Mouse (Mus musculus): ENCODE results near the gene Lmna. TPM values are rescaled to one million over a fixed set of nuclear protein-coding genes. Genes with fewer than 3 reads are reported as not detected.
A peak's percentile ranks its signal among the peaks of the same experiment; 100 is the strongest.

The Lmna gene
- total and polyA plus RNA-seq, 3 experiments, result 128 to 388 (median 302) TPM

- TF ChIP-seq ETS1 (IDR thresholded peaks at IDR 0.05; ENCODE audit: low read depth, low read length), result no peak
- no peak for TF ChIP-seq GATA1 (IDR thresholded peaks at IDR 0.05; ENCODE audit: low read depth, low read length)
- TF ChIP-seq GABPA (IDR thresholded peaks at IDR 0.05; ENCODE audit: low read depth, low read length), result no peak
- no peak for TF ChIP-seq EP300 (IDR thresholded peaks at IDR 0.05; ENCODE audit: low read depth in 1 of 2, low read length in 2 of 2)
- TF ChIP-seq POLR2AphosphoS2 (IDR thresholded peaks at IDR 0.05; ENCODE audit: low read length), result no peak
- TF ChIP-seq POLR2A (IDR thresholded peaks at IDR 0.05; ENCODE audit: control insufficient read depth in 1 of 2, insufficient read depth in 1 of 2, low read depth in 1 of 2, low read length in 2 of 2, poor library complexity in 1 of 2), result no peak
- TF ChIP-seq RCOR1 (IDR thresholded peaks at IDR 0.05; ENCODE audit: low read depth, low read length), result no peak
- TF ChIP-seq RAD21 (IDR thresholded peaks at IDR 0.05; ENCODE audit: low read depth, low read length), result no peak
- TF ChIP-seq NRF1 (IDR thresholded peaks at IDR 0.05; ENCODE audit: insufficient read depth, low read depth, low read length, poor library complexity, severe bottlenecking), result no peak
- no peak for TF ChIP-seq JUND (IDR thresholded peaks at IDR 0.05; ENCODE audit: low read depth, low read length)
- TF ChIP-seq TCF12 (IDR thresholded peaks at IDR 0.05; ENCODE audit: low read depth, low read length), result no peak
- no peak for TF ChIP-seq TAL1 (IDR thresholded peaks at IDR 0.05; ENCODE audit: low read length)
- no peak for TF ChIP-seq CTCF (IDR thresholded peaks at IDR 0.05 in 2 of 3, conservative IDR thresholded peaks at IDR 0.05 in 1 of 3; ENCODE audit: control insufficient read depth in 1 of 3, insufficient read depth in 1 of 3, low read depth in 2 of 3, low read length in 3 of 3, poor library complexity in 1 of 3, severe bottlenecking in 1 of 3)
- H3K4me3 ChIP-seq (ENCODE audit: control insufficient read depth in 1 of 2, insufficient read depth in 1 of 2, low read depth in 2 of 2, low read length in 2 of 2), result no peak overlapping the region
- H3K4me1 ChIP-seq (ENCODE audit: control insufficient read depth in 1 of 2, insufficient read depth in 2 of 2, low read length in 2 of 2), result peaks cover 0 to 12% of the 10 kb centered on the region in 2 experiments; a peak in 2 of 4 replicates
- H3K36me3 ChIP-seq (ENCODE audit: control insufficient read depth in 1 of 2, insufficient read depth in 2 of 2, low read length in 2 of 2), result 0 out of 4 replicates have a peak, but pooled peaks cover 0 to 3% of the 10 kb centered on the region in 2 experiments
- H3K27me3 ChIP-seq (ENCODE audit: control insufficient read depth in 1 of 2, insufficient read depth in 2 of 2, low read length in 2 of 2), result no peaks in the 10 kb centered on the region
- no peaks in the 10 kb centered on the region for H3K79me2 ChIP-seq (ENCODE audit: control insufficient read depth, insufficient read depth, low read length, poor library complexity)
- no peaks in the 10 kb centered on the region for H3K9me3 ChIP-seq (replicated peaks; ENCODE audit: insufficient read depth, low read length)
- DNase-seq (ENCODE audit: low read depth, low spot score), result no peak
- no peak overlapping the region for H3K27ac ChIP-seq (ENCODE audit: control insufficient read depth, low read depth, low read length)
- H3K9ac ChIP-seq (ENCODE audit: control insufficient read depth, low read depth, low read length, poor library complexity, severe bottlenecking), result no peak overlapping the region
Observed at GRCm38 (mm10) chr3:88470943-88471479, 38.7 kb downstream of the Lmna start.

- H3K4me3 ChIP-seq (ENCODE audit: control insufficient read depth in 1 of 2, insufficient read depth in 1 of 2, low read depth in 2 of 2, low read length in 2 of 2), result no peak overlapping the region
- no peak overlapping the region for H3K9ac ChIP-seq (ENCODE audit: control insufficient read depth, low read depth, low read length, poor library complexity, severe bottlenecking)
- H3K27me3 ChIP-seq (ENCODE audit: control insufficient read depth in 1 of 2, insufficient read depth in 2 of 2, low read length in 2 of 2), result no peaks in the 10 kb centered on the region
- no peaks in the 10 kb centered on the region for H3K79me2 ChIP-seq (ENCODE audit: control insufficient read depth, insufficient read depth, low read length, poor library complexity)
- peaks cover 0 to 12% of the 10 kb centered on the region in 2 experiments; a peak in 2 of 4 replicates for H3K4me1 ChIP-seq (ENCODE audit: control insufficient read depth in 1 of 2, insufficient read depth in 2 of 2, low read length in 2 of 2)
- H3K27ac ChIP-seq (ENCODE audit: control insufficient read depth, low read depth, low read length), result no peak overlapping the region
- H3K36me3 ChIP-seq (ENCODE audit: control insufficient read depth in 1 of 2, insufficient read depth in 2 of 2, low read length in 2 of 2), result 0 out of 4 replicates have a peak, but pooled peaks cover 0 to 3% of the 10 kb centered on the region in 2 experiments
- no peaks in the 10 kb centered on the region for H3K9me3 ChIP-seq (replicated peaks; ENCODE audit: insufficient read depth, low read length)
- peak; percentile 66 for DNase-seq (ENCODE audit: low read depth, low spot score)
- TF ChIP-seq POLR2A (IDR thresholded peaks at IDR 0.05; ENCODE audit: control insufficient read depth in 1 of 2, insufficient read depth in 1 of 2, low read depth in 1 of 2, low read length in 2 of 2, poor library complexity in 1 of 2) (no peak), GATA1 (IDR thresholded peaks at IDR 0.05; ENCODE audit: low read depth, low read length) (peak; percentile 47; the same call in 1 of the 2 replicates)
Observed at GRCm38 (mm10) chr3:88469466-88469865, 40.3 kb downstream of the Lmna start.

All from MEL (cell line).